Mouse (Mus musculus) lung, embryonic 14.5 days (tissue): ENCODE measurements around the gene Shisa7. TPM values are rescaled to one million over a fixed set of nuclear protein-coding genes. Genes with fewer than 3 reads are reported as not detected.
"Not testable (repeated sequence)": the region's sequence is repeated elsewhere in the genome, so short reads cannot be mapped to it uniquely, and the experiment has no call there.

Experiments used
- ATAC-seq: fragments of 200-750 bp; cut with Nextera tagmentation; 2 replicates; pipeline ENCODE4 v1.8.0; 2017; ENCODE audit warnings: mild to moderate bottlenecking, moderate TSS enrichment, moderate library complexity; ENCODE audit not compliant: insufficient read depth
- DNase-seq: peaks from one replicate; pipeline ENCODE4 v3.0.0-alpha.2; 2015
- H3K27ac ChIP-seq: fragments of 300-500 bp; sonication (generic); 2 replicates; pipeline ENCODE4 v1.5.1; 2014; ENCODE audit warnings: low read depth, mild to moderate bottlenecking, moderate library complexity
- H3K27me3 ChIP-seq: fragments of 300-500 bp; sonication (generic); 2 replicates; pipeline ENCODE4 v1.6.1; 2014; ENCODE audit warnings: low read length, control low read depth; ENCODE audit not compliant: insufficient read depth
- H3K36me3 ChIP-seq: fragments of 300-500 bp; sonication (generic); 2 replicates; pipeline ENCODE4 v1.6.1; 2014; ENCODE audit warnings: control low read depth; ENCODE audit not compliant: insufficient read depth
- H3K4me1 ChIP-seq: fragments of 300-500 bp; sonication (generic); 2 replicates; pipeline ENCODE4 v1.6.1; 2014; ENCODE audit warnings: antibody characterized with exemption, control low read depth; ENCODE audit not compliant: insufficient read depth
- H3K4me2 ChIP-seq: fragments of 300-500 bp; sonication (generic); 2 replicates; pipeline ENCODE4 v1.6.1; 2014; ENCODE audit warnings: mild to moderate bottlenecking
- H3K4me3 ChIP-seq: fragments of 300-500 bp; sonication (generic); 2 replicates; pipeline ENCODE4 v1.5.1; 2014; ENCODE audit warnings: low read depth, low read length
- H3K9ac ChIP-seq: fragments of 300-500 bp; sonication (generic); 2 replicates; pipeline ENCODE4 v1.6.1; 2014
- H3K9me3 ChIP-seq: fragments of 300-500 bp; sonication (generic); 2 replicates; pipeline ENCODE4 v1.6.1; 2016; ENCODE audit warnings: low read depth, low read length, control low read depth
- CTCF ChIP-seq: IDR thresholded peaks from 2 replicates; pipeline ENCODE4 v1.5.1; 2016; ENCODE audit warnings: antibody characterized with exemption, low read depth
- WGBS: fragments of 180-500 bp; shearing (Covaris S2); extraction: QIAGEN DNeasy Blood & Tissue Kit; methylation state at CpG from one replicate; pipeline ENCODE4 v1.1.7; 2014; 5-methylcytosine and 5-hydroxymethylcytosine counted together
- polyA plus RNA-seq: library from polyadenylated mRNA; unstranded; fragments of >200 nt; fragmentation: Nextera tagmentation; extraction: Ambion mirVana; gene quantifications from 2 replicates; pipeline ENCODE4 v1.2.1, GENCODE M21; 2014

Shisa7 gene
- polyA plus RNA-seq, result 1.1 and 1.3 TPM in 2 replicates

- no peak for DNase-seq
- peak; percentile 55 for ATAC-seq
- H3K9ac ChIP-seq, result peak within 1 kb of the TSS; percentile 26
- under 1% methylated on average over 41 of the region's 41 CpGs for WGBS
- peak within 1 kb of the TSS; percentile 39 for H3K4me3 ChIP-seq
- no peaks in the 10 kb centered on the region for H3K9me3 ChIP-seq
- TF ChIP-seq CTCF, result no peak
- H3K4me2 ChIP-seq, result peak within 1 kb of the TSS; percentile 83
- H3K27ac ChIP-seq, result no peak within 1 kb of the TSS
- H3K27me3 ChIP-seq, result peaks cover 42% of the 10 kb centered on the region
- no peaks in the 10 kb centered on the region for H3K4me1 ChIP-seq
- no peaks in the 10 kb centered on the region for H3K36me3 ChIP-seq
These were observed at the start of gene Shisa7 for GRCm38 (mm10) chr7:4844245-4844916. Shisa7 (minus strand) TSS chr7:4844696.

DNA sequence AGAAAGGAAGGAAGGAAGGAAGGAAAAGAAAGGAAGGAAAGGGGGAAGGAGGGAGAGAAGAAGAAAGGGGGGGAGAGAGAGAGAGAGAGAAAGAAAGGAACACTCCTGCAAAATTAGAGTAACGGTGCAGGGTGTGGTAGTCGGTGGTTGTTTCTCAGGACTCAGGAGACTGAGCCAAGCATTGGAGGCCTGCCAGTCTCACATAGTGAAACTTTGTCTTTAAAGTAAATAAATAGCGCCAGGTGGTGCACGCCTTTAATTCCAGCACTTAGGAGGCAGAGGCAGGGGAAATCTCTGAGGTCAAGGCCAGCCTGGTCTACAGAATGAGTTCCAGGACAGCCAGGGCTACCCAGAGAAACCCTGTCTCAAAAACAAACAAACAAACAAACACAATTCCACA is 42.2 kb upstream of the Shisa7 start:
- Histone ChIP-seq H3K9me3 (no peaks in the 10 kb centered on the region), H3K27me3 (no peaks in the 10 kb centered on the region), H3K36me3 (no peaks in the 10 kb centered on the region), H3K4me1 (no peaks in the 10 kb centered on the region), H3K27ac (no peak overlapping the region), H3K4me3 (no peak overlapping the region), H3K4me2 (no peak overlapping the region), H3K9ac (no peak overlapping the region)
- WGBS, result 45% methylated on average over 4 of the region's 4 CpGs
- TF ChIP-seq CTCF, result no peak
- DNase-seq (no peak), ATAC-seq (no peak)

DNA sequence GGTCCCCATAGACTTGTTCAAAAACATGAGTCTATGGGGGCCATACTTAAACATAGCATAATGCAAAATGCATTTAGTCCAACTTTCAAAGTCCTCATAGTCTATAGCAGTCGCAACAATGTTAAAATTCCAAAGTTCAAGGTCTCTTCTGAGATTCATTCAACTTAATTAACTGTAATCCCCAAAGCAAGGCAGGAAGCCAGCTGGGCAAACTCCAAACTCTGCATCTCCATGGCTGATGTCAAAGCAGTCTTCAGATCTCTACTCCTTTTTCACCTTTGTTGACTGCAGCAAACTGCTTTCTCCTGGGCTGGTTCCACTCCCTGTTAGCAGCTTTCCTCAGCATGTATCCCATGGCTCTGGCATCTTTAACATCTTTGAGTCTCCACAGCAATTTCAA is 34.5 kb upstream of the Shisa7 start:
- not testable (repeated sequence) for H3K9ac ChIP-seq, H3K4me1 ChIP-seq, H3K36me3 ChIP-seq, H3K27me3 ChIP-seq, H3K9me3 ChIP-seq, DNase-seq, H3K4me2 ChIP-seq, ATAC-seq, H3K4me3 ChIP-seq, H3K27ac ChIP-seq
- WGBS, result 73% methylated on average over 1 of the region's 1 CpGs

- H3K4me2 ChIP-seq, result peak overlapping the region; percentile 88
- DNase-seq, result no peak
- no peak for ATAC-seq
These were observed 33.7 kb upstream of the Shisa7 start for GRCm38 (mm10) chr7:4878186-4878585.

GRCm38 (mm10) chr7:4877226-4877625 is 32.7 kb upstream of the Shisa7 start:
- Histone ChIP-seq H3K4me3 (peak overlapping the region; percentile 52), H3K9ac (peak overlapping the region; percentile 60), H3K27ac (no peak overlapping the region), H3K36me3 (no peaks in the 10 kb centered on the region), H3K27me3 (no peaks in the 10 kb centered on the region), H3K4me2 (peak overlapping the region; percentile 88), H3K9me3 (no peaks in the 10 kb centered on the region), H3K4me1 (no peaks in the 10 kb centered on the region)
- DNase-seq, result no peak
- TF ChIP-seq CTCF, result no peak
- whole genome bisulfite sequencing, result 10% methylated on average over 11 of the region's 11 CpGs
- peak; percentile 19; the same call in 1 of the 2 replicates for ATAC-seq

More at GRCm38 (mm10) chr7:4878186-4878585, 33.7 kb upstream of the Shisa7 start:
- TF ChIP-seq CTCF, result peak; percentile 43
- no peak overlapping the region for H3K9ac ChIP-seq
- no peak overlapping the region for H3K27ac ChIP-seq
- no peaks in the 10 kb centered on the region for H3K4me1 ChIP-seq
- H3K4me3 ChIP-seq, result no peak overlapping the region
- no peaks in the 10 kb centered on the region for H3K9me3 ChIP-seq
- no peaks in the 10 kb centered on the region for H3K27me3 ChIP-seq
- no peaks in the 10 kb centered on the region for H3K36me3 ChIP-seq

DNA sequence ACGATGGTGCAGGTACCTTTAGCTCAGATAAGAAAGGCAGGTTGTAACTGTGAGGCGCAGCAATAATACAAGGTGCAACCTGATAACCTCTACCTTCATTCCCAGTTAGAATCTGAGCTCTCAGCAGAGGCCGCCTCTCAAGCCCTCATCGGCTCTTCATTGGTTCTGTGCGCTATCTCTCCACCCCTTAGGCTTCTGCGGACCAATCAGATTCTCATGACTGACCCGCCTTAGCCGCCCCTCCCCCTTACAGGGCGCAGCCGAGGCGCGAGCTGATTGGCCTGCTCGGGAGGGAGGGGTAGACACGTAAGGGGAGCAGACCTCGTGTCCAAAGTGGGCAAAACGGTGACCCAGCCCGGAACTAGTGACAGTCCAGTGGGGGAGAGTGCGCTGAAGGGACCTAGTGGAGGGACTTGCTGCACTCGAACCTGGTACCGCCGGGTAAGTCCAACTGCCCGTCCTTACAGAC is 32.3 kb upstream of the Shisa7 start, which contains the start of gene Isoc2a:
Isoc2a (plus strand) TSS at position 401 of the 469 bp plus-strand sequence.
- 0% methylated on average over 22 of the region's 22 CpGs for WGBS
- H3K9ac ChIP-seq, result peak within 1 kb of the TSS; percentile 60
- H3K4me1 ChIP-seq, result no peaks in the 10 kb centered on the region
- H3K27ac ChIP-seq, result no peak within 1 kb of the TSS
- peak; percentile 97 for DNase-seq
- no peaks in the 10 kb centered on the region for H3K9me3 ChIP-seq
- H3K27me3 ChIP-seq, result no peaks in the 10 kb centered on the region
- peak; percentile 100 for ATAC-seq
- no peak for TF ChIP-seq CTCF
- H3K36me3 ChIP-seq, result no peaks in the 10 kb centered on the region
- H3K4me3 ChIP-seq, result peak within 1 kb of the TSS; percentile 52
- peak within 1 kb of the TSS; percentile 88 for H3K4me2 ChIP-seq

DNA sequence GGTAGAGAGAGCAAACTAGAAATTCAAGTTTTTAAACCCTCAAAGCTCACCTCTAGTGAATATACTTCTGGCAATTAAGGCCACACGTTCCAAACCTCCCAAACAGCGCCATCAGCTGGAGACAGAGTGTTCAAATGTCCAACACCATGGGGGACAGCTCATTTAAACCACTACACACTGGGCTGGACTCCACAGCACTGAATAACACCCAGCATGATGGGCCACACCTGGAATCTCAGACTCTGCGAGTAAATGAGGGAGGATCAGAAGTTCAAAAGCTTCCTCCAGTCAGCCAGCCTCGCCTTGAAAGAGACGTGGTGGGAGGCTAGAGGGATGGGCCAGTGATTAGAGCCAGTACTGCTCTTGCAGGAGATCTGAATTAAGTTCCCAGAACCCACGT is 25.6 kb upstream of the Shisa7 start, which contains the start of gene Isoc2b:
Isoc2b (minus strand) TSS at position 126 of the 400 bp plus-strand sequence.
- Histone ChIP-seq H3K9me3 (no peaks in the 10 kb centered on the region), H3K4me1 (0 out of 2 replicates have a peak, but pooled peaks cover 3% of the 10 kb centered on the region), H3K27ac (no peak within 1 kb of the TSS), H3K27me3 (no peaks in the 10 kb centered on the region), H3K4me3 (no peak within 1 kb of the TSS), H3K9ac (no peak within 1 kb of the TSS), H3K36me3 (no peaks in the 10 kb centered on the region), H3K4me2 (no peak within 1 kb of the TSS)
- TF ChIP-seq CTCF, result no peak
- ATAC-seq (no peak), DNase-seq (no peak)
- WGBS, result 45% methylated on average over 6 of the region's 6 CpGs
